Mouse (Mus musculus) cortical plate, adult 2 months (tissue): ENCODE results near the gene Gdi1.

Experiments
- CTCF ChIP-seq: fragments of 200-500 bp; IDR thresholded peaks from 2 replicates; pipeline ENCODE4 v1.5.1; 2011; ENCODE audit warnings: mild to moderate bottlenecking, control low read depth, low read length; ENCODE audit not compliant: insufficient read depth; ENCODE audit errors: extremely low read depth
- POLR2A ChIP-seq: fragments of 200-500 bp; IDR thresholded peaks from 2 replicates; pipeline ENCODE4 v1.6.1; 2011; ENCODE audit warnings: mild to moderate bottlenecking, low read length, control low read depth; ENCODE audit not compliant: insufficient read depth; ENCODE audit errors: extremely low read depth

- TF ChIP-seq POLR2A (no peak), CTCF (no peak)
Observed at GRCm38 (mm10) chrX:74293431-74293830, 11.4 kb upstream of the Gdi1 start.
